Mouse (Mus musculus) splenic B cell, adult 2 months (primary cell): ENCODE measurements around the gene Olfr1255.

Source experiments
- DNase-seq: peaks from one replicate; pipeline ENCODE4 v3.0.0-alpha.2; 2011; ENCODE audit warnings: low read depth, low spot score
- H3K27me3 ChIP-seq: 2 replicates; pipeline ENCODE4 v1.6.1; 2012; ENCODE audit warnings: mild to moderate bottlenecking, low read length, moderate library complexity, mixed read lengths; ENCODE audit not compliant: control insufficient read depth, poor library complexity, insufficient read depth, severe bottlenecking
- H3K36me3 ChIP-seq: 2 replicates; pipeline ENCODE4 v1.6.1; 2012; ENCODE audit warnings: mild to moderate bottlenecking, low read length, moderate library complexity, mixed read lengths; ENCODE audit not compliant: control insufficient read depth, poor library complexity, insufficient read depth, severe bottlenecking

The Olfr1255 gene

DNA sequence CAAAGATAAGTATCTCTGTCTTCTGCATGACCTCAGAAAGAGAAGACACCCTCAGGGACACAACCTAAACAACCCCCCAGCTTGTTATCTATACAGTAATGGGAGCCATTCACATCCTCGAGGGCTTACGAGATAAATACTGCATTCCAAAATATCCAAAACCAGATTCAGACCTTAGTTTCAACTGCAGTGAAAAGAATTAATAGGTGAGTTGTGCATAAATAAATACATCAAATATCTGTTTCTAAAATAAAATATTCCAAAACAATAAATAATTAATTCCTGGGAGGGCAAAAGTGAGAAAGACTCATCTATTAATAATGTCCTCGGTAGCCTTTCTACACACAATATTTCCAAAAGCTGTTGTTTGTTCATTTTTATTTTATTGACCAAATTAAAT is at the start of gene Olfr1255:
Gene Olfr1255 (plus strand): TSS at position 301 of the 400 bp plus-strand sequence.
- no peaks in the 10 kb centered on the region for H3K36me3 ChIP-seq
- DNase-seq, result no peak
- H3K27me3 ChIP-seq, result no peaks in the 10 kb centered on the region

DNA sequence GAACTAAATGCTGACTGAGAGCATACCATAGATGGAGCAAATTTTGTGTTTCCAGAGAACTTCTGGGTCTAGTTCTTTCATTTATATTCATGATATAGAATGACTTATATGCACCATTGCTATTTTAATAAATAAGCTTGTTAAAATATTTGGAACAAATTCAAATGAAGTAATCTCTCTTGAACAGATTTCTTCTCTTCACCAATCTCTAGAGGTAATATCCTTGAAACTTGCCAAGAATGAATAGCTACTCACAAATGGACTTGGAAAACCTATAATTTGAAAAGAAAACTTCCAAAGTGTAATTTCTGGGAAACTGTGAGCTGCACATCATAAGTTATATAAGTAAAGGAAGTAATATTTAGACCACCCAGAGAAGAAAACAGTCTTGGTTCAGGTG is 18.3 kb upstream of the Olfr1255 start, which contains the start of gene Olfr1254:
Gene Olfr1254 (minus strand): TSS at position 101 of the 400 bp plus-strand sequence.
- no peak for DNase-seq
- Histone ChIP-seq H3K36me3 (no peaks in the 10 kb centered on the region), H3K27me3 (no peaks in the 10 kb centered on the region)

DNA sequence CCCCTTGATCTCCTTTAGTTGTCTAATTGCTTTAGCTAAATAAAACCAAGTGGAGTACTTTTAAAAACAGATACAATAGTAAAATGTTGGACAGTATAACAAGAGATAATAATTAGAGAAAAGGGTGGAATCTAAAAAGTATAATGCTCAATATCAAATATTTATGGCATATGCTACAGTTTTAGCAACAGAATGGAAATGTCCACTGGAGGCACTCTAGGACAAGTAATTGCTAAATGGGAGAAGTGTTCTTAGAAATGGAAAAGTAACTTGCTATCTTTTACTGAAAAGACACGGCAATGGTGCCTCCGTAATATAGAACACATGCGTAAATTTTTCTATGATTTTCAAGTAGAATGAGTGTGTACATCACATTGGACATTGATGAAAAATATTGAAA is 12.3 kb upstream of the Olfr1255 start:
- H3K36me3 ChIP-seq, result no peaks in the 10 kb centered on the region
- no peaks in the 10 kb centered on the region for H3K27me3 ChIP-seq
- no peak for DNase-seq

DNA sequence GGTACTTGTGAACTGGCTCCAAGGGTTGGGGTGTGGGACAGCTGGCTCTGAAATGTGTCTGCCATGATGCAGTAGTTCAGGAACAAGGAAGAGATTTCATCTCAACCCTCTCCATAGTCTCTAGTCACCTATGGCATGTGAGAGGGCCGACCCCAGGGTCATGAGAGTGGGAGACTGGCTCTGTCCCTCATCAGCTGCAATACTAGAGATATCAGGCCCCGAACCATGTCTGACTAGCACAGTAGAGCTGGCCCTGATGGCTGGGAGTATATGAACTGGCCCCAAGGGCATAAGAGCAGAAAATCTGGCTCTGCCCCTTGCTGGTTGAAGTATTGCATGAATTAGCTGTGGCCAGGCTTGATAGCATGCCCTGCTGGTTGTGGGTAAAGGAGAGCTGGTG is 1.1 kb upstream of the Olfr1255 start:
- DNase-seq, result no peak
- Histone ChIP-seq H3K36me3 (no peaks in the 10 kb centered on the region), H3K27me3 (no peaks in the 10 kb centered on the region)

DNA sequence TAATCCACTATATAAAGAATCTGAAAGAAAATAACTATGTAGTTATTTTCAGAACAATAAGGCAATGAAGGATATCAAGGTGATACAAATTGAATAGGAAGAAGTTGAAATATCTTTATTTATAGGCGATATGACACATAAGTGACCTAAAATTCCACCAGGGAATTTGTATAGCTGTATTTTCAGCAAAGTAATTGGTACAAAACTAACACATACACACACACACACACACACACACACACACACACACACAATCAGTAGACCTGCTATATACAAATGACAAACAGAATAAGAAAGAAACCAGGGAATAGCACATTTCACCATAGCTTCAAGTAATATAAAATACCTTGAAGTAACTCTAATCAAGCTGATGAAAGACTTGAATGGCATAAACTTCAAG is 8.4 kb downstream of the Olfr1255 start:
- H3K27me3 ChIP-seq, result no peaks in the 10 kb centered on the region
- DNase-seq, result no peak

DNA sequence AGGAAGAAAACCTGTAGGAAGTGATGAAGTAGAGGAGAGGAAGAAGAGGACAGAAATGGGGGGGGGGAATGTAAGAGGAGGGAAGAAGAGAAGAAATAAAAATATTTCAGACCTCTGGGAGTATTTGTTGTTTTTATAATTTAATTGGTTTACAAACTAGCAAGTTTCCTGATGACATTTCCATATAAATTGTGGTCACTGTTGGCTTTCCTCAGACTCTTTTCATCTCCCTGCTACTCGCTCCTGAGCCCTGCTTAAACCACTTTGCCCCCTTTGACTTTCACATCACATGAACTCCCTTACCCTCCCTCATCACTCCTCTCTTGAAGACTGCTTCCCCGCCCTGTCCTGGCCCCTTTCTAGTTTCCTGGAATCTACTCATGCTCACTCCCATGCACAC is 29.6 kb downstream of the Olfr1255 start, which contains the start of gene Olfr1256:
Gene Olfr1256 (minus strand): TSS at position 101 of the 400 bp plus-strand sequence.
- no peak for DNase-seq
- H3K27me3 ChIP-seq, result no peaks in the 10 kb centered on the region
- no peaks in the 10 kb centered on the region for H3K36me3 ChIP-seq

More for the DNA sequence above, 8.4 kb downstream of the Olfr1255 start:
- no peaks in the 10 kb centered on the region for H3K36me3 ChIP-seq

DNA sequence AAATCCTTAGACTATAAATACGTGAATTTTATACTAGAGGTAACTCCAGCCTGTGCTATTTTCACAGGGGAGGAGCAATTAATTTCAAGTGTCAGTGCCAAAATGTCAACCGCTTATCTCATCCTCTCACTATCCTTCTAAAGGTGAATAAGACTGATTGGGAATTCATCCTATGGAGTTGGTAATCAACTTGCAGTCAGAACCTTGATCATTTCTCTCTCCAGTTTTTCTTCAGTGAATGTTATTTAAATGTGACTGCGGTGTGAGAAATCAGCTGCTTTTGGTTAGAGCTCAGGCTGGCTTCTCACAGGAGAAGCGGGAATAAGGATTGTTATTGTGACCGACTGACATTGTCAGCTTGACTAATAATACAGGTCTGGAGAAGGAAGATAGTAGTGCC is 36.3 kb downstream of the Olfr1255 start, which contains the start of gene Olfr48:
Gene Olfr48 (minus strand): TSS at position 101 of the 400 bp plus-strand sequence.
- Histone ChIP-seq H3K27me3 (no peaks in the 10 kb centered on the region), H3K36me3 (no peaks in the 10 kb centered on the region)
- no peak for DNase-seq

DNA sequence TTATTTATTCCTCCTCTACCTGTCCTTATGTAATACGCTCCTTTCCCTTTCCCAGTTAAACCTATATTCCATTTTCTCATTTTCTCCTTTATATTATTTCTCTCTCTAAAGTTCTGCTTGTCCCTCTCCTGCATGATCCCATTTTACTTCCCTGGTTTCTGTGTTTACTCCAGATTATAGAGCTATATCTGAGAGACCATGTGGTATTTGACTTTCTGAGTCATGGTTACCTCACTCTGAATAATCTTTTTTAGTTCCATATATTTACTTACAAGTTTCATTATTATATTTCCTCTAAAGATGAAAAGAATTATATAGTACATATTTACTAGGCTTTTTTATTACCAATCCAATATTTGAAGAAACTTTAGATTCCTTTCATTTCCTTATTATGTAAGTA is 37.4 kb downstream of the Olfr1255 start:
- DNase-seq, result no peak
- H3K36me3 ChIP-seq, result no peaks in the 10 kb centered on the region
- no peaks in the 10 kb centered on the region for H3K27me3 ChIP-seq
